Mouse (Mus musculus) gastrocnemius, adult 18-20 months (tissue): ENCODE measurements at regions not wholly inside any gene's neighbourhood (a gene's known extent, or its start where the extent isn't known, plus 50 kb on each side); places are given as distances from the start of the nearest gene placed in this dataset.

Experiments
- DNase-seq: peaks from one replicate; pipeline ENCODE4 v3.0.0; 2021; ENCODE audit warnings: low spot score

DNA sequence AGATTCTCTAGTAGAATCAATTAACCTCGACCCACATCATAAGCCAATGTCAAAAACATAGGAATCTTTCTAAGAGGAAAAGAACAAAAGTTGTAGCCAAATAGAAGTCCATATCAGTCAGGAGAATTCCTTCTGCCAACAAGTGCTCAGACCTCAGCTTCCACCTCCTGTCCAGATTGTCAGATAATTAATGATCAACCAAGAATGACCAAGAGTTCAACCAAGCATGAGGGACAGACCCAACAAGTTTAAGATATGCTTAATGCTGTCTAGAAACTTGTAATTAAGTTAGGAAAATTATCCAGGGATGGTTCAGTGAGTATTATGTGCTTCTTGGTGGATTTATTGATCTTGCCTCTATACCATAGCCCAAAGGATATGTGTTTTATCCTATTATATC lies 238.6 kb downstream of the Nedd1 start:
- DNase-seq, result no peak

DNA sequence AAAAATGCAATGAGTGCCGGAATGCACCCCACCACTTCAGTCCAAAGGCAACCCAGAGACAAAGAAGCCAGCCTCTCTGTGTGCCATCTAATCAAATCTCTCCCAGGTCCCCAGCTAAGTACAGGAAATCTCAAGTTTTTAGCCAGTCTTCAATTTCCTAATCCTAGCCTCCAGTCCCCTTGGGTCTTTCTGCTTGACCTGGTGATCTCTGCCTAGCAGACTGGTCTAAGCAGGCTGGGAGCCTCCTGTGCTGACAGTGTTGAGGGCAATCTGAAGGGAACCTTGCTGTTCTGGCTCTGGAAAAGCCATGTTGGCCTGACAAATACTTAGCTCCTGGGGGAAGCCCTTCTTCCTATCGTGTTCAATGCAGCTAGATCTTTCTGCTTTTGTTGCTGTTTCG lies 248.9 kb downstream of the Nedd1 start:
- DNase-seq, result no peak

DNA sequence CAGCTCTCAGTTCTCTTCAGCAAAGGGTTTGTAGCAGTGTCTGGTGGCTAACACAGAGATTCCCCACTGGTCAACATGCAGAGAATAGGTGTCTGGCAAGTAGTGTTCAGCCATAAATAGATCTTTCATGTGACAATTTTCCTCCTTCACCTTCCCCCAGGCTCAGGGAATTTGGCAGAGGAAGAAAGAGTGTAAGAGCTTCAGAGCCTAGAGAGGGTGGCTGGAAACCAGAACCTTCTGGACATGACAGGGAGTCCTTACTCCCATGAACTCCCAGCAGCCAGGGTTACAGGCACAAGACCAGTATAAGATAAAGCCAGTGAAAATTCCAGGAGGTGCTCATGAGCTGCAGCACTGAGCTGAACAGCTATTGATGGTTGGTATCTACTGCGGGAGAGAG lies 251.1 kb downstream of the Nedd1 start:
- no peak for DNase-seq

DNA sequence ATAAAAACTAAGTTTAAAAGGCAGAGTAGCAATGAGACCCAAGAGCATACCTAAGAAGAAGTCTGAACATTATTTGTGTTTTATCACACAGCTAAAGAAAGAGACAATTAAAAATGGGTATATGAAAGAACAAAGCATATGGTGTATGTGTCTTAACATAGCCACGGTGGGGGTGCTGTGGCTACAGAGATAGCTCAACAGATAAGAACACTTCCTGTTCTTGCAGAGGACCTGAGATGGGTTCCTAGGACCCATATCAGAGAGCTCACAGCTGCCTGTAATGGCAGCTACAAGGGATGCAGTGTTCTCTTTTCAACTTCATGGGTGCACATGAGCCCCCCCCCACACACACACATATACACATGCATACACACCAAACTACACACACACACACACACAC lies 267.0 kb downstream of the Nedd1 start:
- no peak for DNase-seq

DNA sequence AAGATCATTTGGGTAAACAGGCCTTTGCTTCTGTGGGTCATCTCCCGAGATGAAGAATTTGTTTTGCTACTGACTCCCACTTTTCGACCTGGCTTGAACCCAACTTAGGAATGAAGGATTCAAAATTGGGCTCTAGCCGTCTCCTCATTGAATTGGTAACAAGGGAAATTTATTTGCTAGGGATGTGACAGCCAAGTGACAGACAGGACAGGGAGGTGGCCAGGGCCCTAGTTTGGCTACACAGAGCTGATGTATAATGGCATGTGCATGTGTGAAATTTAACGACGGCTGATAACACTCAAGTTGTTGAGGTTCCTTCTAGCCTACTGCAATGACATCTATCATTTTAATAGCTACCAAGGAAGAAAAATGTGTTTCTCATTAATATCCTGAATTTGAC lies 268.7 kb downstream of the Nedd1 start:
- DNase-seq, result no peak

DNA sequence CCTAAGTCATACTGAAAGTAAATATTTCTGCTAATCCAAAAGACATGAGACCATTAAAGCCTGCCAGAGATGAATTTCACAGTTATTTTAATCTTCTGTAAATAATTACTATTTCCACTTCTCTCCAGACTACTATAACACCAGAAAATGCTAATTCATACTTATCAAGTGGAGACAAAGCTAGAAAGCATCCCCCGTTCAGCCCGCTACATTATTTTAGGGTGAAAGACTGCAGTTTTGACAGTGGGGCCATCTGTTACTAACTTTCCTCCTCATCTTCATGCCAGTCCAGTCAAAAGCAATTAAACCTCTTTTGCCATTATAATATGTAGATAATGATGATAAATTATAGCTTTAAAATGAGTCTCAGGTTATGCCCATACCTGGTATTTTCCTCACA lies 276.3 kb downstream of the Nedd1 start:
- DNase-seq, result no peak

DNA sequence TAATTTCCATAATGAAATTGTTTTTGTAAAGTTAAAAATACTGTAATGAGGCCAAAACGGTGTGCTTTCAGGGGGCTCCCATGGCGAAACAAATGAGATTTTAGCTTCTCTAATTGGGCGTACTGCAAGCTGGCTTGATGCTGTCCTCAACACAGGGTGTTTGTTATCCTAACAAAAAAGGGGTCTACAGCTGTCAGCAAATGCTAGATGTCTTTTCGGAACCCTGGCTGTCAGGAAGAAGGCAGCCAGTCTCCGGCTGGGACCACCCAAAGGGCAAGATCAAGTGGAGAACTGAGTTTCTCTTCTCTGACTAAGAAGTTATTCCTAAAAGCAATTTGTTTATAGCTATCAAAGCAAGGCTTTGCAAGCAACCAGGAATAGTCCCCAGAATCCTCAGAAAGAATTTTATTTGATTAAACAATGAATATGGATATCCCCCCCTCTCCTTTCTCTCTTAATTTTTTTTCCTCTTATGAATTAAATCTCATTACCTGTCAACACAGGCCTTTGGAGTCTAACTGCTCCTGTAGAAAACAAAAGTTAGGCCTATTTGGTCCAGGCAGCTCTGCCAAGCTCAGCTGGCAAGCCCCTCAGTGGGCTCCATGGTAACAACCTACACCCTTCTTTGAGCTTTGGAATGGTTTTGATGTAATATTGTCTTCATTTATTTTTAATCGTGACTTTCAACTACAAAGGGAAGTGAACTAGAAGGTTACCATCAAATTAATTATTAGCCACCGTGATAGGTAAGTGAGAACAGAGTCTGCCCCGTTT lies 283.4 kb downstream of the Nedd1 start:
- no peak for DNase-seq

DNA sequence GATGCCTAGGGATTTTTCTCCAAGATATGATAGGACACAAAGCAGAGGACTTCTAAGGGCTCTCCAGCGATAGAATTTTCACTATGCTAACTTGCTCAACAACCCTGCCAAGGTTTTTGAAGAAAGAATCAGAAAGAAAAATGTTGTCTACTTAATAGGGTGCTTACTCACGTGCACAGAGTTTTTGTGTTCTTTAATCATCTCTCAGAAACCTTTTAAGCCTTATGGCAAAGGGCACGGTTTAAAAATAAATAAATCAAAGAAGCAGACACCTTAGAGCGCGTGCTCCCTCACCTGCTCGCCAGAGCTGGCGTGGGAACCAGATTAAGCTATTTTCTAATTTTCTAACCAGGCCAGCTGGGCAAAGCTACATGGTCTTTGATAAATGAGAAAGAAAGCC lies 293.0 kb downstream of the Nedd1 start:
- no peak for DNase-seq

DNA sequence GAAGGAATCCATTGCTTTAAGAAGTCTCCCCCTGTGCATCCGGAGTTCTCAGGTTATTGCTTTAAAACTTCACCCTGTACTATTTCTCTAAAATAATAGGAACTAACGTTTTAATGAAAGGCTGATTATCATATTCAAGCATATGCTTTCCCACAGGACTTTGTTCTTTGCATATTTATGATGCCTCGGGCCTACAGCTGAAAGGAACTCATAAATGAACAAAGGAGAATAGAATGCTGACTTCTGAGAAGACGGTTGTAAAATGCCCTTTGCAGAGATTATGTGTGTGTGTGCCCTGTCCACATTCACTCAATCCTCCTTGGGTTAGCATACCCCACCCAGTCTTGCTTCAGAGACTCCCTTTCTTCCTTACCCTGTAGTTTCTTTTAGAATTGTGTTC lies 294.2 kb downstream of the Nedd1 start:
- no peak for DNase-seq

DNA sequence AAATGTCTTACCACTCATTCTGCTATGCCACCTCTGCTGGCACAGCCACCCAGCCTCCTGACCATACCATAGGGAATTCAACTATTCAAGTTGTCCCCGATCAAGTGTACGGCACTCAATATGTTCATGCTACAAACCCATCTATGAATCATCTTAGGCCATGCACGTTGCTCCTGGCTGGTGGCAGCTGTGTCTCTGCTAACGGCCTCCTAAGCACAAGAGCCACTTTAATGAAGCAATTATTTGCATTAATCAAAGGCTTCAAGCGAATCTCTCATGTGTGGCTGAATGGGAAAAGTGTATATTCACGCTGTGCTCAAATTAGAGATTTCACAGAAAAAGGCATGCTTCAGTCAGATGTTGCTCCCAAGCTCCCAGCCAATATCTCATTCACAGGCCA lies 295.8 kb downstream of the Nedd1 start:
- DNase-seq, result no peak

DNA sequence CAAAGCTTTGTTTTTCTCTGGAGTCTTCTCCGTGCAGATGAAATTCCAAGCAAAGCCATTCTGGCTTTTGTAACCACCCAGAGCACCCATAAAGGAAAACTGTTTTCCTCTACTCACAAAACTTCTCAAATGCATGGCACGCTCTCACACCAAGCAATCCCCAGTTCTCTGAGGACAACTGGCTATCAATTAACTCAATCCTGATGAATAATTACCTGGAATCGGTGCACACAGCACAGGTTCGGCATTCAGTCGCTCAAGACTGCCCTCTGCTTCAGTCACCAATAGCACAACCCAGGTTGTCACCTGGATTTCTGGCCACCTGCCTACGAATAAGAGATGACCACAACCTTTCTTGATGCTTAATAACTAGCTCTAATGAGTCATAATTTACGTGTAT lies 309.5 kb downstream of the Nedd1 start:
- no peak for DNase-seq

DNA sequence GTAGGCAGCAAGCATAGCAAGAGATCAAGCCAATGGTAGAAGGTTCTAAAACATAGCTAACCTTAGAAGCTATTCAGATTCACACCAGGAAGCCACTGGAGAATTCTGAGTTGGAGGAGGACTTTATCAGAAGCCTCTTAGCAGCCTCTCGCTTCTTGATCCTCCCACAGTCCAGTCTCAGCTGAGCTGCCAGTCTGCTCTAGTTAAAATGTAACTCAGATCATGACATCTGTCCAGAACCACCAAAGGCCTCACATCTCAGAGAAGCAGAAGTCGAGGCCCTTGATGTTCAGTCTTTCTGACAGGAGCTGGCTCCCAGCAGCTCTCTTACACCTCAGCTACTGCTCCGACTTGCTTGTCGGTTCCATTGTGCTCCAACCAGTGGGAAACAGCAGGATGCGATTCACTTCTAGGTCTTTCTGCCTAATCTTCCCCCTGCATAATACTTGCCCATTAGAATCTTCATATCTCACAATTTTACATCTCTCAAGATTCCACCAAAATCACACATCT lies 311.4 kb downstream of the Nedd1 start:
- DNase-seq, result no peak

DNA sequence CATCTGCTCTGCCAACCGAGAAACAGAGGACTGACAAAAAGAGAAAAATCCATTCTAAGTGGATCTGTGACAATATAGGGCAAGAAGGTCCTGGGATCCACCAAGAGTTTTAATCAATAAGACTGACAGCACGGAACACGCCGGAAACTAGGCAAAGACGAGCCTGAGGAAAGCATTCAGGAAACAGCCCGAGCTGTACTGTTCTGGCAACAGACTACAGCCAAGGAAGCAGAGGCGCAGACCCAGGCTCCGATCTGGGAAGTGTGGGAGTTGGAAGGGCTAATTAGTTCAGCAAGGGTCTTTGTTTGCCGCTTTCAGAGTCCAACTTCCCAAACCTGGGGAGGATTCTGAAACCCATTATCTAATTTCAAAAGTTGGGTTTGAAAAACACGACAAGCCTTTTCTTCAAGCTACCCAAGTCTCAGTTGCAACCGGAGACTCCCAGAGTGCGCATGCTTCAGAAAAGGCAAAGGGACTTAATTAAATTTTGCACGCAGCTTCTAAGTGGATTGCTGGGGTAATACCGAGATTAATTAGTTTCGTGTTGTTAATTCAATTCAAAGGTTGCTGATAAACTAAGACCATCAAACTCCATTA lies 317.4 kb downstream of the Nedd1 start:
- DNase-seq, result no peak

DNA sequence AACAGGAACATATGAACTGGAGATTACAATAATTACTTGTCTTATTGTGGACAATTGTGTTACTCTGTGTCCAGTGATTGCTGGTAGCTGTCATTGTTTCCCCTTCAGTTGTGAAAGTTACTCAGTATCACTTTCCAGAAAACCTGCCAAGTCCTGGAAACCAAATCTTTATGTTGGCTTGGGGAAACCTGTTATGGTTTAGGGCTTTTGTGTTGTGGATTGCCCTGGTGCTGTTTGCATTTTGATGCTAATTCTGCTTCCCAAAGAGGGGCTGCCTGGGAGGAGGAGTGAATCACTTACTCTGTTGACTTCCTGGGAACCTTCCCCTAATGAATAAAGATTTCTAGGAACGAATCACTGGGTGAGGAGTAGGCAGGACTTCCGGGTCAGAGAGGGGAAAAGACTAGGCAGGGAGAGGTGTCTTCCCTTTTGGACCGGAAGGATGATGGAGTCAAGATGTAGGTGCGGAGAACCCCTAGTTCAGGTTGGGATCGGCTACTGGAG lies 321.6 kb downstream of the Nedd1 start:
- DNase-seq, result no peak

DNA sequence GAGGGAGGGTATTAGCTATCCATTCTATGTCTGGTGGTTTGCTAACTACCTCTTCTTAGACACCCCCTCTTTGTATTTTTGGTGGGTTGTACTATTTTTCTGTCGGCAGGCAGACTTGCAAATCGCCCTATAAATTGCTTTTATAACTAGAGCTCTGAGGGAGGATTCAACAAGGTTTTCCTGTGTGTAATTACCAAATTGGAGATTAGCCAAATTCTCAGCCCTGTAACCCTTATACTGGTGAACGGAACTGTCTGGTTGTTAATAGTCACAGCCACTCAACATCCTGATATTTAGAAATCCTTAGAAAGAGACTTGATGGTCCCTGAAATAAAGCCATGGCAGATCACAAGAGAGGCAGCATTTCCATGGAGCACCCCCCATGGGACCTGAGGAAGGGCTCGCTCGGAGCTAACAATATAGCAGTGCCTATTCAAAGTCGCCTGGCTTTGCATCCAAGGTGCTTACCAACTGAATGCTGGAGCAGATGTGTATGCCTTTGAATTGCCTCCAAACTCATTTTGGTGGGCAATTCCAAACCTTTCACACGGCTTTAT lies 333.0 kb downstream of the Nedd1 start:
- no peak for DNase-seq

DNA sequence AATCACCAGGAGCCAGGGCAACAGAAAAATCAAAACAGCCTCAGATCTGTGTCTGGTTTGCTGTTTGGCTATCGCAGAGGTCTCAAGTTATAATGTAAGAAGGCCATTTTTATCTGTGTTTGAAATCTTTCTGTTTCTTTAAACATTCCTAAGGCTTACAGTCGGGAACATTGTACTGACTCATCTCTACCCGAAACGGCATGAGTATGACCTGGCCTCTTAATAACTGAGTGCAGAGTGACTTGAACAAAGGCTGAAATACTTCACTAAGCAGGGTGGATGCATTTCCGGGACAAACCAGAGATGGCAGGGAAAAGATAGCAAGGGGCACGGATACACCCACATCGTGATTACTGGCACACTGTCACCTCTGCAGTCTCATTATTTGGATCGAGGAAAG lies 355.1 kb downstream of the Nedd1 start:
- no peak for DNase-seq

DNA sequence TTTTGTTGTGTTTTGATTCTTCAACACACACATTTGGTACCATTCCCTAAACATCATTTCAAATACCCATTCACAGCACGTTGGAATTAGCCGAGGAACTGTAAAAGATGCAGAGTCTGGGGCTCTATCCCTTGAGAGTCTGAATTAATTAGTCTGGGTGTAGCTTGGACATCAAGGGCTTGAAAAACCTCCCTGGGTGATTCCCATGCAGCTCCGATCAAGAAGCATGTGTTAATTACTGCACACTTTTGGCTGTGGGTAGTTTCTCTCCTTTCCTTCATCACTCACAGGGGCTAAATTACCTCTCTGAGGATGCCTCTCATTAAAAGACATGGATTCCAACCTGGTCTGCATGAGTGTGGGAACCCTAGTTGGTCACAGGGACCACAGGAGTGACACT lies 365.5 kb downstream of the Nedd1 start:
- DNase-seq, result no peak

DNA sequence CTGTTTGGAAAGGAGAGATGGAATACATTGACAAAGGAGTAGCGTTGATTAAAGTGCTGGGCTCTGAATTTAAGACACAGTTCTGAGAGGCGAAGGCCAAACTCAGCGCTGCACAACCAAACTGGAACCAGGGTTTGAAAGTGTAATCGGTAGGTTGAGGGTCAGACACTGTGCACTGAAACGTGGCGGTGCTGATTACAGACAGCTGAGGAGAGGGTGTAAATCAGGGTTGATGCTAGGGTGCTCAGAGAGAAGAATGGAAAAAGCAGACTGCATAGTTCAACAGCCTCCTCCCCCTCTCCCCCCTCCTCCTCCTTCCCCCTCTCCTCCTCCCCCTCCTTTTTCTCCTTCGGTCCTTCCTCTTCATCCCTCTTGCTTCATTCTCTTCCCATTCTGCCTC lies 373.2 kb downstream of the Nedd1 start:
- no peak for DNase-seq

DNA sequence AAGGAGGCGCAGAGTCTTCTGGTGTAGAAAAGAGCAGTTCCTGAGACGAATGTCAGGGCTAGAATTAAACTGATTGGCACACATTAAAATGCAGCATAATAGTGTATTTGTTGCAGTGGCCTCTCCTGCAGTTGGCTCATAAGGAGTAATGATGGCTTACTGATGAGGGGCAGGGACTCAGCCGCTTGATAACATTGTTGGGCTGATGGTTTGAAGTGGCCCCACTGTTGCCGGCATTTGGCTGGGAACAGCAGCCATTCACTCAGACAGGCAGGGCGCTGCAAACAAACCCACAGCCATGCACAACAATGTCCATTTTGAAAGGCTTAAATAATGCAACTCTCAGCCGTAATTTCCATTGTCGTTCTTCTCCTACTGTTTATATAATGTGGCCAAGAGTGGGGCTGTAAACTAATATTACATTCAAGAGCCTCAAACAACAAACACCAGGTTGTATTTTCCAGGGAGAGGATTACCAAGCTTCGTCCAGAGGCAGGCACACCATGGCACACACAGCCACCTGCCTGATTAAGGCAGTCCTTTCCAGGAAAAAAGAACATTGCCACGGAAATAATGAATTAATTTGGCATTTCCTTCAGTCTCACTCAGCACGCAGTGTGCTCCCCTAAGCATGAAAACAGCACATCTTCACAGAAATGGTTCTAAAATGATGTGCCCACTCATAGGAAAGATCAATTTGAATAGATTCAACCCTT lies 374.1 kb downstream of the Nedd1 start:
- no peak for DNase-seq

DNA sequence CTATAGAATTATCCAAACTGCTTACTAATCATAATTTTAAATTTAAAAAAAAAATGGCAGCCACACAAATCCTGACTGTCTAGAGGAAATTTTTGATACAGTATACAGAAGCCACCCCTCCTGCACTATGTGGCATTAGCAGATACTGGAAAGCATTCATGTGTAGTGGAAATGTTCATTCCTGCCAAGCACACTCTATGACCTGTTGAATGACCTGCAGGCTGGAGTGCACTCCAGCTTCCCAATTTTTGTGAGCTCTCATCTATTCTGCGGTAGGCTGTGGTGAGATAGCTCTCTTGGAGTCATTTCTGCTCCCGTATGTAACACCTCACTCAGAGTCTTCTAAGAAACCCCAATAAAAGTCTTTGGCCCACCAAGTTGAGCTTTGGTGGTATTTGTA lies 382.5 kb downstream of the Nedd1 start:
- DNase-seq, result no peak

DNA sequence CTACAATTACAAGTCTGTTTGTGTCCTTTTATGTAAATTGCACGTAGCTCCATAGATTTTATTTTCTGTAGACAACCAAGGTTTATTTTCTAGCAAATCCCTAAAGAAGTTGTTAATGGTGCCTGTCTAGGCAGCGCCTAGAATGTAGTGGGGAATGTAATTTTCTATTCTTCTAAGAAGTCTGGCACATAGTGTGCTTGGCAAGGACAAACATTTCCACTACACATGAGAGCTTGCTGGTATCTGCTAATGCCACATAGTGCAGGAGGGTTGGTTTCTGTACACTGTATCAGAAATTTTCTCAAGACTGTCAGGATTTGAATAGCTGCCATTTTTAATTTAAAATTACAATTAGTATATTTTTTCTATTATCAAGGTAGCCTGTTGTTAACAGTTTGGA lies 385.3 kb downstream of the Nedd1 start:
- DNase-seq, result no peak

DNA sequence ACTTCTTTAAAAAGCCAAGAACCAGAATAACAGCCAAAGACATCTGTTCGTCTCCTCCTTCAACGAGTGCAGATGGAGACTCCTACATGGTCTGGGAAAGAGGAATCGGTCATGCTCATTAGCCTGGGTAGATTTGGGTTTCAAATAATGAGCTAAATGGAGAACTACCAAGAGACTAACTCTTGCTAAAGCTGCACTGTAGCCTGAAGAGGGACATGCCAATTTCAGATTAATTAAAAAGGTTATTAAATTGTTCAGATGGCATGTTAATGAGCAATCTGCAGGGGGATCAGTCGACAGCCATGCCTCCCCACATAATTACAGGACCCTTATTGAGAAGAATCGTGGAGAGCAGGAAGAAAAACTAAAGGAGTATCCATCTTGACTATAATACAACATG lies 386.1 kb downstream of the Nedd1 start:
- DNase-seq, result no peak
